17 mouse cellular contexts compared by ENCODE assay signal in genomic region chr3:143986798-143987197, GRCm38 (mm10).
"Had no signal": no experiment of that assay in that cellular context is flagged by ENCODE, and none has a peak within 500 bp of the region (broad histone marks: within the 10 kb centered on the region; RNA-seq: fewer than 3 reads in every experiment).

No protein-coding gene starts in this region.

- H3K27ac ChIP-seq: neural tube, embryonic 12.5 days; neural tube, embryonic 13.5 days; neural tube, embryonic 15.5 days; stomach, embryonic 15.5 days; stomach, postnatal 0 days had no signal

- H3K4me2 ChIP-seq: neural tube, embryonic 12.5 days; neural tube, embryonic 13.5 days; neural tube, embryonic 15.5 days; stomach, embryonic 15.5 days had no signal

- H3K4me3 ChIP-seq: neural tube, embryonic 12.5 days; neural tube, embryonic 13.5 days; neural tube, embryonic 15.5 days; stomach, embryonic 15.5 days had no signal

- H3K27me3 ChIP-seq: neural tube, embryonic 12.5 days; neural tube, embryonic 13.5 days; neural tube, embryonic 15.5 days; stomach, embryonic 15.5 days had no signal

- DNase-seq: retina, postnatal 1 day; right cerebral cortex, adult 18-20 months; right cerebral cortex, postnatal 14 days; right cerebral cortex, postnatal 25 days; right cerebral cortex, postnatal 4 days; spleen, adult 18-20 months; thymus, adult 18-20 months; thymus, adult 2 months; thymus, postnatal 14 days; thymus, postnatal 25 days; thymus, postnatal 36 days; thymus, postnatal 4 days had no signal

- H3K9me3 ChIP-seq: neural tube, embryonic 12.5 days; neural tube, embryonic 13.5 days; neural tube, embryonic 15.5 days; stomach, embryonic 15.5 days had no signal

- H3K36me3 ChIP-seq: neural tube, embryonic 12.5 days; neural tube, embryonic 13.5 days; neural tube, embryonic 15.5 days; stomach, embryonic 15.5 days had no signal

- H3K4me1 ChIP-seq: neural tube, embryonic 12.5 days; neural tube, embryonic 13.5 days; neural tube, embryonic 15.5 days; stomach, embryonic 15.5 days had no signal

- H3K9ac ChIP-seq: neural tube, embryonic 12.5 days; neural tube, embryonic 13.5 days; neural tube, embryonic 15.5 days; stomach, embryonic 15.5 days had no signal
